Mouse (Mus musculus) forebrain, embryonic 14.5 days (tissue): ENCODE measurements around the gene Eif4ebp2. TPM values are rescaled to one million over a fixed set of nuclear protein-coding genes. Genes with fewer than 3 reads are reported as not detected.

ENCODE experiments used
- ATAC-seq: fragments of 200-750 bp; cut with Nextera tagmentation; 2 replicates; pipeline ENCODE4 v1.8.0; 2017; ENCODE audit warnings: mild to moderate bottlenecking, moderate library complexity
- DNase-seq: peaks from one replicate; pipeline ENCODE4 v3.0.0-alpha.2; 2015; ENCODE audit warnings: low spot score
- H3K27ac ChIP-seq: fragments of 300-500 bp; sonication (generic); 2 replicates; pipeline ENCODE4 v1.5.1; 2014; ENCODE audit warnings: low read depth, mild to moderate bottlenecking, control low read depth, low read length, moderate library complexity
- H3K27me3 ChIP-seq: fragments of 300-500 bp; sonication (generic); replicated peaks from 2 replicates; pipeline ENCODE4 v1.6.1; 2014; ENCODE audit warnings: low read length, control low read depth, mixed read lengths; ENCODE audit not compliant: control insufficient read depth, insufficient read depth
- H3K36me3 ChIP-seq: fragments of 300-500 bp; sonication (generic); 2 replicates; pipeline ENCODE4 v1.6.1; 2014; ENCODE audit warnings: low read length, control low read depth; ENCODE audit not compliant: control insufficient read depth, insufficient read depth
- H3K4me1 ChIP-seq: fragments of 300-500 bp; sonication (generic); 2 replicates; pipeline ENCODE4 v1.6.1; 2014; ENCODE audit warnings: antibody characterized with exemption, low read length, control low read depth; ENCODE audit not compliant: control insufficient read depth, insufficient read depth
- H3K4me2 ChIP-seq: fragments of 300-500 bp; sonication (generic); 2 replicates; pipeline ENCODE4 v1.6.1; 2014; ENCODE audit warnings: mild to moderate bottlenecking, control low read depth, low read length
- H3K4me3 ChIP-seq: fragments of 300-500 bp; sonication (generic); 2 replicates; pipeline ENCODE4 v1.5.1; 2014; ENCODE audit warnings: low read depth, low read length, control low read depth
- H3K9ac ChIP-seq: fragments of 300-500 bp; sonication (generic); 2 replicates; pipeline ENCODE4 v1.6.1; 2014; ENCODE audit warnings: mild to moderate bottlenecking, low read length, control low read depth, moderate library complexity
- H3K9me3 ChIP-seq: fragments of 300-500 bp; sonication (generic); replicated peaks from 2 replicates; pipeline ENCODE4 v1.6.1; 2016; ENCODE audit warnings: low read length, control low read depth, mixed read lengths; ENCODE audit not compliant: control insufficient read depth
- WGBS: fragments of 180-500 bp; shearing (Covaris S2); extraction: QIAGEN DNeasy Blood & Tissue Kit; methylation state at CpG from one replicate; pipeline ENCODE4 v1.1.7; 2014; 5-methylcytosine and 5-hydroxymethylcytosine counted together
- polyA plus RNA-seq: library from polyadenylated mRNA; unstranded; fragments of >200 nt; fragmentation: Nextera tagmentation; extraction: Ambion mirVana; gene quantifications from 2 replicates; pipeline ENCODE4 v1.2.1, GENCODE M21; 2014

Eif4ebp2 gene
- polyA plus RNA-seq, 1 experiment from 2014 or later = 50.0 TPM

DNA sequence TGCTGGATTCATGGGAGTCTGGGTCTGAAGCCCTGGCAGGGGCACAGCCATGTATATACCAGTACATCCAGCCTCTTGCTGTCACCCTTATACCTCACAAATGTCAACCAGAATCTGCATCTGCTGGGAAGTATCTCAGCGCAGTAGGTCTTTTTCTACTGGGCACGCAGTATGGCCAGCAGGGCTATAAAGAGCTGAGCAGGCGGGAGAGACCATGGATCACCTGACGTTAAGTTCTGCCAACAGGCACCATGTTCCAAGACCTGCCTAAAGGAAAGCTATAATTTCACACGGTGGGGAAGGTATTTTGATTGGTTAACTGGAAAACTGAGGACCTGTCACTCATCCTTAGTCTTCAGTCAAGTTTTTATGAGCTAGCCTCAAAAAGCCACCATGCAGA, 23.4 kb downstream of the Eif4ebp2 start:
- no peak overlapping the region for H3K4me2 ChIP-seq
- H3K4me1 ChIP-seq = peaks cover 7% of the 10 kb centered on the region
- no peak for DNase-seq
- H3K9me3 ChIP-seq = no peaks in the 10 kb centered on the region
- ATAC-seq = no peak
- no peak overlapping the region for H3K4me3 ChIP-seq
- no peaks in the 10 kb centered on the region for H3K27me3 ChIP-seq
- H3K9ac ChIP-seq = no peak overlapping the region
- H3K36me3 ChIP-seq = peaks cover 42% of the 10 kb centered on the region
- 87% methylated on average over 5 of the region's 5 CpGs for WGBS
- no peak overlapping the region for H3K27ac ChIP-seq

DNA sequence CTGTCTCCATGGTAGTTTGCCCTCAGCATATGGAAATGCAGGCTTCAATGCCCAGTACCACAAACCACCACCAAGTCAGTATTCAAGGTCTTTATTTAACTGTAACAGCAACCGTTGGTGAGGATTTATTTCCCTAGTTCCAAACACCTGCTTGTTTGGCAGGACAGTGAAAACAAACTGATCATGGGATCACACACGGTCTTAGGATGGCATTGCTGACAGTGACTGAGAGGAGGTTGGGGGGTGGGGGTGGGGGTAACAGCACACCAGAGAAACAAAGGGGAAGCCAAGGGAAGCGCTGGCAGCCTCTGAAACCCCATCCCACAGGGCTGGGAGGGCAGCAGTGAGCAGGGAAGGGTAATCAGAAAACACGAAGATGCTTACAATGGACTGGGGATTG, 24.0 kb downstream of the Eif4ebp2 start:
- Histone ChIP-seq H3K9me3 (no peaks in the 10 kb centered on the region), H3K36me3 (peaks cover 35% of the 10 kb centered on the region), H3K27ac (no peak overlapping the region), H3K4me1 (peaks cover 7% of the 10 kb centered on the region), H3K27me3 (no peaks in the 10 kb centered on the region), H3K9ac (no peak overlapping the region), H3K4me2 (no peak overlapping the region), H3K4me3 (no peak overlapping the region)
- 50% methylated on average over 4 of the region's 4 CpGs for WGBS
- DNase-seq = no peak
- ATAC-seq = no peak

DNA sequence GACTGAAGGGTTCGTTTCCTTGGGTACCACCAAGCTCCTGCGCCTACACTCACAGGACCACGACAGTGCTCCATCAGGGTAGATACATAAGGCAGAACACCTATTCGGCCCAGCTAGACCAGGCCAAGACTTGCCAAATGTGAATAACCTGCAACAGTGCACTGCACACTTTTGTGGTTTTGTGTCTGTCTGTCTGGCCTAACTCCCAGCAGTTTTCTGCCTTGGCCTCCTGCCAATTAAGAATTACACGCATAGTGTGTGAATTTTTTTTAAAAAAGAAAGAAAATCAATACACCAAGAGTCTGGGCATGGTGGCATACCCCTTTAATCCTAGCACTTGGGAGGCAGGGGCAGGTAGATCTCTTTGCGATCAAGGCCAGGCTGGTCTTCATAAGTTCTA, 24.5 kb downstream of the Eif4ebp2 start:
- no peak overlapping the region for H3K27ac ChIP-seq
- peaks cover 7% of the 10 kb centered on the region for H3K4me1 ChIP-seq
- H3K4me3 ChIP-seq = no peak overlapping the region
- peaks cover 31% of the 10 kb centered on the region for H3K36me3 ChIP-seq
- ATAC-seq = no peak
- H3K27me3 ChIP-seq = no peaks in the 10 kb centered on the region
- WGBS = 87% methylated on average over 6 of the region's 6 CpGs
- no peak overlapping the region for H3K4me2 ChIP-seq
- no peaks in the 10 kb centered on the region for H3K9me3 ChIP-seq
- no peak overlapping the region for H3K9ac ChIP-seq
- DNase-seq = no peak

DNA sequence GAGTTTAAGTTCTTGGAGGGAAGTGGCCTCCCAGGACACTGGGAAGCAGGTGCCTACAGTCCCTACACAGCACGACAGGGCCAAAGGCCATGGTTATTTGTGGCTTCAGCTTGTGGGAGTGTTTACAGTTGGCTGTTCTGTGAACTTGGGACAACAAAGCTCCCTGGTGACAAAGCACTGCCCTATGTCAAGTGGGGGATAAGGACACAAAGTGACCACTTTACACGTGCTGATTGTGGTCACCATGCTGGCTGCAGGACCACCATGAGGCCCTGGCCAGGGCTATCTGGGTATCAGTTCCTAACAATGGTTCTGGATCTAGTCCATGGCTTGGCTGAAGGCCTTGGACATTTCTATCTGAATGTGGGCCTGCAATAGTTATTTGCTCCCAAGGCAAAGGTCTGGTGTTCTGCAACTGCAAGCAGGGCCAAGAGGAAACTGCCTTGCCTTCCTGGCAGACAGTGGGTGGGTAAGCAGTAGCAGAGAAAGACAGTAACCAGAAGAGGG, 26.2 kb downstream of the Eif4ebp2 start:
- Histone ChIP-seq H3K9me3 (no peaks in the 10 kb centered on the region), H3K27ac (no peak overlapping the region), H3K36me3 (peaks cover 20% of the 10 kb centered on the region), H3K27me3 (no peaks in the 10 kb centered on the region), H3K4me2 (no peak overlapping the region), H3K4me3 (no peak overlapping the region), H3K9ac (no peak overlapping the region), H3K4me1 (peaks cover 7% of the 10 kb centered on the region)
- no peak for DNase-seq
- no peak for ATAC-seq
- 68% methylated on average over 2 of the region's 2 CpGs for WGBS

DNA sequence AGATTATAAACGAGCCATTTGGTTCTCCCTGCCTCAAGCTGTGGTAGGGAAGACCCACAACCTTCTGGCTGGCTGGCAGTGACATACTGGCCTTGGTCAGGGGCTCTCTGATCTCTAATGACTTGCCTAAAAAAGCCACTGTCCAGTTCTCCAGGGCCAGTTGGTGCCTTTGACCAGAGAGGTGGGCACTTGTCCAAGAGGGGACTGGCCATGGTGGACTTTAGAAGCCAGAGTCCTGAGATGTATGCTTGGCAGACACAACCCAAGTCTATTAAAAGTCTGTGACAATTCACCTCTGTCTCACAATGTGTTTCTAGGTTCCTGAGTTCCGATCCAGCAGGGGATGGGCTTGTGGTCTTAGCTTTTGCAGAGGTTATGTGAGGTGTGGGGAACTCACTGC, 27.4 kb downstream of the Eif4ebp2 start:
- H3K9me3 ChIP-seq = no peaks in the 10 kb centered on the region
- no peak for ATAC-seq
- WGBS = 68% methylated on average over 2 of the region's 2 CpGs

DNA sequence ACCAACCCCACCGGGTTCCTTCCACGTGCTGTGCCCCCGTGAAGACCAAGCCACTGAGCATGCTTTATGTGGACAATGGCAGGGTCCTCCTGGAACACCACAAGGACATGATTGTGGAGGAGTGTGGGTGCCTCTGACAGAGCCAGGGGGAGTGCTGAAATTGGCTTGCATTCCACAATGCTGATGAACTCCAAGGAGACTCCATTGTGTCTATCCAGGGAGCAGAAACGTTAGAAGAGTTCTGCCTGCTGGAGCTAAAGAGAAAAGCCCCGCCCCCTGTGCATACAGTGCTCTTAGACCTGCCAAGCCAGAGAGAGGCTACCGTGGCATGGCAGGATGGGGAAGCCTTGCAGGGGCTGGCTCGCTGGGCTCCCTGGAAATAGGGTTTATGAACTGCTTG, 28.0 kb downstream of the Eif4ebp2 start:
- H3K36me3 ChIP-seq = peaks cover 2% of the 10 kb centered on the region; the same call in 1 of the 2 replicates
- DNase-seq = peak; percentile 77
- 0 out of 2 replicates have a peak overlapping the region, but pooled peaks have one; percentile 1 for H3K9ac ChIP-seq
- H3K27me3 ChIP-seq = peaks cover 12% of the 10 kb centered on the region
- peaks cover 7% of the 10 kb centered on the region for H3K4me1 ChIP-seq
- H3K4me3 ChIP-seq = no peak overlapping the region
- H3K9me3 ChIP-seq = no peaks in the 10 kb centered on the region
- H3K27ac ChIP-seq = no peak overlapping the region
- peak overlapping the region; percentile 24; the same call in 1 of the 2 replicates for H3K4me2 ChIP-seq
- WGBS = 13% methylated on average over 7 of the region's 7 CpGs
- peak; percentile 49 for ATAC-seq

More for the DNA sequence above, 27.4 kb downstream of the Eif4ebp2 start:
- H3K27me3 ChIP-seq = peaks cover 7% of the 10 kb centered on the region
- DNase-seq = no peak
- H3K4me2 ChIP-seq = no peak overlapping the region
- H3K4me1 ChIP-seq = peaks cover 7% of the 10 kb centered on the region
- peaks cover 7% of the 10 kb centered on the region for H3K36me3 ChIP-seq
- no peak overlapping the region for H3K27ac ChIP-seq
- H3K9ac ChIP-seq = no peak overlapping the region
- H3K4me3 ChIP-seq = no peak overlapping the region

DNA sequence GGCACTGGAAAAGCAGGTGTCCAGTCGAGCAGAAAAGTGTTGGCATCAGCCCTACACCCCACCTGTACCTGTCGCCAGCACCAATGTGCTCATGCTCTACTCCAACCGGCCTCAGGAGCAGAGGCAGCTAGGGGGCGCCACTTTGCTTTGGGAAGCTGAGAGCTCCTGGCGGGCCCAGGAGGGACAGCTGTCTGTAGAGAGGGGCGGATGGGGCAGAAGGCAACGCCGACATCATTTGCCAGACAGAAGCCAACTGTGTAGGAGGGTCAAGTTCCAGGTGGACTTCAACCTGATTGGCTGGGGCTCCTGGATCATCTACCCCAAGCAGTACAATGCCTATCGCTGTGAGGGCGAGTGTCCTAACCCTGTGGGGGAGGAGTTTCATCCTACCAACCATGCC, 29.2 kb downstream of the Eif4ebp2 start:
- no peaks in the 10 kb centered on the region for H3K36me3 ChIP-seq
- no peaks in the 10 kb centered on the region for H3K9me3 ChIP-seq
- WGBS = 45% methylated on average over 10 of the region's 10 CpGs
- peaks cover 23% of the 10 kb centered on the region for H3K27me3 ChIP-seq
- ATAC-seq (no peak), DNase-seq (no peak)
- no peak overlapping the region for H3K4me3 ChIP-seq
- no peak overlapping the region for H3K27ac ChIP-seq
- no peak overlapping the region for H3K4me2 ChIP-seq
- peaks cover 7% of the 10 kb centered on the region for H3K4me1 ChIP-seq
- no peak overlapping the region for H3K9ac ChIP-seq

DNA sequence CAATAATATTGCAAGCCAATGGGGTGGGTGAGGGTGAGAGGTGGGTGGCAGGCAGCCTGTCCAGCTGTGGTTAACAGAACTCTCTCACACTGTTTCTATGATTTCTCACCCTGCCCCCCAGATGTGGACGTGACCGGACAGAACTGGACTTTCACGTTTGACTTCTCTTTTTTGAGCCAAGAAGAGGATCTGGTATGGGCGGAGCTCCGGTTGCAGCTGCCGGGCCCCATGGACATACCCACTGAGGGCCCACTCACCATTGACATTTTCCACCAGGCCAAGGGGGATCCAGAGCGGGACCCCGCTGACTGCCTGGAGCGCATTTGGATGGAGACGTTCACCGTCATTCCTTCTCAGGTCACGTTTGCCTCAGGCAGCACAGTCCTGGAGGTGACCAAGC, 29.6 kb downstream of the Eif4ebp2 start:
- no peak overlapping the region for H3K4me3 ChIP-seq
- 85% methylated on average over 12 of the region's 12 CpGs for WGBS
- H3K9me3 ChIP-seq = no peaks in the 10 kb centered on the region
- no peak overlapping the region for H3K4me2 ChIP-seq
- no peaks in the 10 kb centered on the region for H3K36me3 ChIP-seq
- H3K4me1 ChIP-seq = peaks cover 7% of the 10 kb centered on the region
- no peak overlapping the region for H3K9ac ChIP-seq
- no peak overlapping the region for H3K27ac ChIP-seq
- no peak for DNase-seq
- H3K27me3 ChIP-seq = peaks cover 27% of the 10 kb centered on the region
- no peak for ATAC-seq

DNA sequence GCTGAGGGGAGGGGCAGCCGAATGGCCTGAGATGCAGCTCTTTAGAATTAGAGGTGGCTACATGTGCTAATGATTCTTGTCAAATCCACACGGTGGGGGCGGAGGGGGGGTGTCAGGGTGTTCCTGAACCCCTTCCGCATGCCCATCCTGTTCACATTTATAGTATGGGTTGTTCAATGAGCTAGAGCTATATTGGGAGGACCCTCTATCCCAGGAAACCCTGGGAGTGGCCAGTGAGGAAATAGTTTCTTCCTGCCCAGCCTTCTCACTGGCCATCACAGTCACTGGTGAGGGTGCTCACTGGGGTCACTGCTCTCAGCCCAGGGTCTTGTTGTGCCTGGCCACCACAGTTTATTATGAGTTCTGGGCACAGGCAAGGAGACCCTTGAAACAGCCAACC, 32.5 kb downstream of the Eif4ebp2 start:
- Histone ChIP-seq H3K36me3 (no peaks in the 10 kb centered on the region), H3K4me1 (peaks cover 7% of the 10 kb centered on the region), H3K4me2 (no peak overlapping the region), H3K4me3 (no peak overlapping the region), H3K9ac (no peak overlapping the region), H3K9me3 (no peaks in the 10 kb centered on the region), H3K27ac (no peak overlapping the region), H3K27me3 (peaks cover 38% of the 10 kb centered on the region)
- 75% methylated on average over 4 of the region's 4 CpGs for WGBS
- ATAC-seq (no peak), DNase-seq (no peak)
